Mouse (Mus musculus) lung, embryonic 14.5 days (tissue): ENCODE measurements around the gene Krtap16-3. TPM values are rescaled to one million over a fixed set of nuclear protein-coding genes. Genes with fewer than 3 reads are reported as not detected.

ENCODE experiments used
- ATAC-seq: fragments of 200-750 bp; cut with Nextera tagmentation; 2 replicates; pipeline ENCODE4 v1.8.0; 2017; ENCODE audit warnings: mild to moderate bottlenecking, moderate TSS enrichment, moderate library complexity; ENCODE audit not compliant: insufficient read depth
- DNase-seq: peaks from one replicate; pipeline ENCODE4 v3.0.0-alpha.2; 2015
- H3K27ac ChIP-seq: fragments of 300-500 bp; sonication (generic); 2 replicates; pipeline ENCODE4 v1.5.1; 2014; ENCODE audit warnings: low read depth, mild to moderate bottlenecking, moderate library complexity
- H3K27me3 ChIP-seq: fragments of 300-500 bp; sonication (generic); 2 replicates; pipeline ENCODE4 v1.6.1; 2014; ENCODE audit warnings: low read length, control low read depth; ENCODE audit not compliant: insufficient read depth
- H3K36me3 ChIP-seq: fragments of 300-500 bp; sonication (generic); 2 replicates; pipeline ENCODE4 v1.6.1; 2014; ENCODE audit warnings: control low read depth; ENCODE audit not compliant: insufficient read depth
- H3K4me1 ChIP-seq: fragments of 300-500 bp; sonication (generic); 2 replicates; pipeline ENCODE4 v1.6.1; 2014; ENCODE audit warnings: antibody characterized with exemption, control low read depth; ENCODE audit not compliant: insufficient read depth
- H3K4me2 ChIP-seq: fragments of 300-500 bp; sonication (generic); 2 replicates; pipeline ENCODE4 v1.6.1; 2014; ENCODE audit warnings: mild to moderate bottlenecking
- H3K4me3 ChIP-seq: fragments of 300-500 bp; sonication (generic); 2 replicates; pipeline ENCODE4 v1.5.1; 2014; ENCODE audit warnings: low read depth, low read length
- H3K9ac ChIP-seq: fragments of 300-500 bp; sonication (generic); 2 replicates; pipeline ENCODE4 v1.6.1; 2014
- H3K9me3 ChIP-seq: fragments of 300-500 bp; sonication (generic); 2 replicates; pipeline ENCODE4 v1.6.1; 2016; ENCODE audit warnings: low read depth, low read length, control low read depth
- CTCF ChIP-seq: IDR thresholded peaks from 2 replicates; pipeline ENCODE4 v1.5.1; 2016; ENCODE audit warnings: antibody characterized with exemption, low read depth
- WGBS: fragments of 180-500 bp; shearing (Covaris S2); extraction: QIAGEN DNeasy Blood & Tissue Kit; methylation state at CpG from one replicate; pipeline ENCODE4 v1.1.7; 2014; 5-methylcytosine and 5-hydroxymethylcytosine counted together
- polyA plus RNA-seq: library from polyadenylated mRNA; unstranded; fragments of >200 nt; fragmentation: Nextera tagmentation; extraction: Ambion mirVana; gene quantifications from 2 replicates; pipeline ENCODE4 v1.2.1, GENCODE M21; 2014

The Krtap16-3 gene
- not detected in 2 replicates for polyA plus RNA-seq

GRCm38 (mm10) chr16:88962773-88963172 lies at the start of gene Krtap16-3:
Gene Krtap16-3 (minus strand): TSS chr16:88962873.
- no peak within 1 kb of the TSS for H3K4me2 ChIP-seq
- no peaks in the 10 kb centered on the region for H3K4me1 ChIP-seq
- no peaks in the 10 kb centered on the region for H3K9me3 ChIP-seq
- no peaks in the 10 kb centered on the region for H3K36me3 ChIP-seq
- WGBS: 85% methylated on average over 7 of the region's 7 CpGs
- DNase-seq (no peak), ATAC-seq (no peak)
- no peaks in the 10 kb centered on the region for H3K27me3 ChIP-seq
- H3K9ac ChIP-seq: no peak within 1 kb of the TSS
- H3K4me3 ChIP-seq: no peak within 1 kb of the TSS
- TF ChIP-seq CTCF: no peak
- no peak within 1 kb of the TSS for H3K27ac ChIP-seq

- H3K4me2 ChIP-seq: no peak within 1 kb of the TSS
- no peak within 1 kb of the TSS for H3K27ac ChIP-seq
- H3K4me3 ChIP-seq: no peak within 1 kb of the TSS
- DNase-seq (no peak), ATAC-seq (no peak)
- no peaks in the 10 kb centered on the region for H3K4me1 ChIP-seq
- no peaks in the 10 kb centered on the region for H3K36me3 ChIP-seq
- H3K27me3 ChIP-seq: no peaks in the 10 kb centered on the region
- no peak for TF ChIP-seq CTCF
- 77% methylated on average over 5 of the region's 5 CpGs for WGBS
- no peak within 1 kb of the TSS for H3K9ac ChIP-seq
- H3K9me3 ChIP-seq: no peaks in the 10 kb centered on the region
These were observed 48.0 kb upstream of the Krtap16-3 start, which contains the start of gene Krtap22-2 for GRCm38 (mm10) chr16:89010659-89011058. Gene Krtap22-2 (minus strand): TSS chr16:89010759.

- no peak for DNase-seq
- no peak overlapping the region for H3K27ac ChIP-seq
- H3K4me2 ChIP-seq: no peak overlapping the region
- no peak for TF ChIP-seq CTCF
- 89% methylated on average over 6 of the region's 6 CpGs for WGBS
- H3K9me3 ChIP-seq: no peaks in the 10 kb centered on the region
- H3K27me3 ChIP-seq: no peaks in the 10 kb centered on the region
- ATAC-seq: no peak
- no peaks in the 10 kb centered on the region for H3K4me1 ChIP-seq
- H3K4me3 ChIP-seq: no peak overlapping the region
- H3K36me3 ChIP-seq: no peaks in the 10 kb centered on the region
- no peak overlapping the region for H3K9ac ChIP-seq
These were observed 21.6 kb downstream of the Krtap16-3 start for GRCm38 (mm10) chr16:88941106-88941505.

GRCm38 (mm10) chr16:88938252-88938651 lies 24.4 kb downstream of the Krtap16-3 start:
- Histone ChIP-seq H3K4me1 (no peaks in the 10 kb centered on the region), H3K4me3 (no peak overlapping the region), H3K27me3 (no peaks in the 10 kb centered on the region), H3K4me2 (no peak overlapping the region), H3K27ac (no peak overlapping the region), H3K9ac (no peak overlapping the region), H3K9me3 (no peaks in the 10 kb centered on the region), H3K36me3 (no peaks in the 10 kb centered on the region)
- peak; percentile 37 for TF ChIP-seq CTCF
- DNase-seq (peak; percentile 63), ATAC-seq (no peak)
- 72% methylated on average over 7 of the region's 7 CpGs for WGBS

GRCm38 (mm10) chr16:88932165-88932564 lies 30.5 kb downstream of the Krtap16-3 start, which contains the start of gene Krtap19-9b:
Gene Krtap19-9b (minus strand): TSS chr16:88932265.
- no peak within 1 kb of the TSS for H3K27ac ChIP-seq
- H3K9ac ChIP-seq: no peak within 1 kb of the TSS
- H3K4me1 ChIP-seq: no peaks in the 10 kb centered on the region
- no peak for ATAC-seq
- no peak within 1 kb of the TSS for H3K4me3 ChIP-seq
- no peak within 1 kb of the TSS for H3K4me2 ChIP-seq
- no peaks in the 10 kb centered on the region for H3K9me3 ChIP-seq
- DNase-seq: no peak
- TF ChIP-seq CTCF: no peak
- H3K27me3 ChIP-seq: no peaks in the 10 kb centered on the region
- no peaks in the 10 kb centered on the region for H3K36me3 ChIP-seq
- 88% methylated on average over 3 of the region's 3 CpGs for WGBS

Other genes with a start within 250 kb of the Krtap16-3 start
- gene Krtap13-1, start 234.0 kb downstream of the Krtap16-3 start, polyA plus RNA-seq: not detected in 2 replicates
- not detected in 2 replicates for gene Krtap13, start 211.2 kb downstream of the Krtap16-3 start, polyA plus RNA-seq
- not detected in 2 replicates for gene 2310034C09Rik, start 204.0 kb downstream of the Krtap16-3 start, polyA plus RNA-seq
- gene 2310057N15Rik, start 188.7 kb downstream of the Krtap16-3 start, polyA plus RNA-seq: not detected in 2 replicates
- not detected in 2 replicates for gene Gm5965, start 185.0 kb downstream of the Krtap16-3 start, polyA plus RNA-seq
- not detected in 2 replicates for gene Gm20741, start 150.7 kb downstream of the Krtap16-3 start, polyA plus RNA-seq
- not detected in 2 replicates for gene Krtap15, start 142.7 kb downstream of the Krtap16-3 start, polyA plus RNA-seq
- gene Krtap14, start 136.7 kb downstream of the Krtap16-3 start, polyA plus RNA-seq: not detected in 2 replicates
- gene Krtap19-1, start 93.5 kb downstream of the Krtap16-3 start, polyA plus RNA-seq: not detected in 2 replicates
- not detected in 2 replicates for gene Krtap19-2, start 88.6 kb downstream of the Krtap16-3 start, polyA plus RNA-seq
- gene Krtap19-3, start 84.8 kb downstream of the Krtap16-3 start, polyA plus RNA-seq: not detected in 2 replicates
- gene Krtap19-4, start 77.8 kb downstream of the Krtap16-3 start, polyA plus RNA-seq: not detected in 2 replicates
- gene Krtap19-5, start 66.4 kb downstream of the Krtap16-3 start, polyA plus RNA-seq: not detected in 2 replicates
- gene Krtap19-9b, start 30.6 kb downstream of the Krtap16-3 start, polyA plus RNA-seq: not detected in 2 replicates
- gene Krtap22-2, start 47.9 kb upstream of the Krtap16-3 start, polyA plus RNA-seq: not detected in 2 replicates
- gene Gm10229, start 52.4 kb upstream of the Krtap16-3 start, polyA plus RNA-seq: not detected in 2 replicates
- not detected in 2 replicates for gene Krtap6-1, start 68.8 kb upstream of the Krtap16-3 start, polyA plus RNA-seq
- gene Gm10228, start 78.6 kb upstream of the Krtap16-3 start, polyA plus RNA-seq: not detected in 2 replicates
- not detected in 2 replicates for gene Krtap6-5, start 85.0 kb upstream of the Krtap16-3 start, polyA plus RNA-seq
- not detected in 2 replicates for gene 1110025L11Rik, start 101.1 kb upstream of the Krtap16-3 start, polyA plus RNA-seq
- gene Krtap6-3, start 121.1 kb upstream of the Krtap16-3 start, polyA plus RNA-seq: not detected in 2 replicates
- not detected in 2 replicates for gene Gm6358, start 178.0 kb upstream of the Krtap16-3 start, polyA plus RNA-seq
- not detected in 2 replicates for gene Gm10061, start 188.2 kb upstream of the Krtap16-3 start, polyA plus RNA-seq
- gene Gm9789, start 195.1 kb upstream of the Krtap16-3 start, polyA plus RNA-seq: not detected in 2 replicates
- not detected in 2 replicates for gene Gm7735, start 206.6 kb upstream of the Krtap16-3 start, polyA plus RNA-seq
- gene 1110057P08Rik, start 211.9 kb upstream of the Krtap16-3 start, polyA plus RNA-seq: not detected in 2 replicates
- not detected in 2 replicates for gene Krtap20-2, start 243.0 kb upstream of the Krtap16-3 start, polyA plus RNA-seq